Mouse (Mus musculus) left cerebral cortex, adult 8-10 months (tissue): ENCODE measurements at regions not wholly inside any gene's neighbourhood (a gene's known extent, or its start where the extent isn't known, plus 50 kb on each side); places are given as distances from the start of the nearest gene placed in this dataset.

Source experiments
- DNase-seq, 2 experiments: peaks; one replicate each; pipeline ENCODE4 v3.0.0; 2022; ENCODE audit warnings: low spot score in 2 of 2

GRCm38 (mm10) chr5:133598105-133598504 is 501.4 kb upstream of the Castor2 start:
- no peak for DNase-seq

DNA sequence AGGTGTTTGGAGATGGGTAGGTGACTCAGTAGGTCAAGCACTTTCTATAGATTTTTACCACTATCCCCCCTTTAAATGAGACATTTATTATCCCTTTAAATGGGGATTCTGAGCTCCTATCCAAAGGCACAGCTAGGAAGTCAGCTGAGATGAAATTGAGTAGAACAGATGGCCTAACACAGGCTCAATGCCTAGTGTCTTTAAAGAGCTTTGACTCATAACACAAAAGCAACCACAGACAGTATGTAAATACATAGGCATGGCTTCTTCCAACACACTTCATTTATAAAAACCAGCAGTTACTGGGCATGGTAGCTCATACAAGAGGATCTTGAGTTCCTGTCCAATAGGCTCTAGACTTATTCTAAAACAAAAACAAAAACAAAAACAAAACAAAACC is 513.0 kb upstream of the Castor2 start:
- DNase-seq = no peak

DNA sequence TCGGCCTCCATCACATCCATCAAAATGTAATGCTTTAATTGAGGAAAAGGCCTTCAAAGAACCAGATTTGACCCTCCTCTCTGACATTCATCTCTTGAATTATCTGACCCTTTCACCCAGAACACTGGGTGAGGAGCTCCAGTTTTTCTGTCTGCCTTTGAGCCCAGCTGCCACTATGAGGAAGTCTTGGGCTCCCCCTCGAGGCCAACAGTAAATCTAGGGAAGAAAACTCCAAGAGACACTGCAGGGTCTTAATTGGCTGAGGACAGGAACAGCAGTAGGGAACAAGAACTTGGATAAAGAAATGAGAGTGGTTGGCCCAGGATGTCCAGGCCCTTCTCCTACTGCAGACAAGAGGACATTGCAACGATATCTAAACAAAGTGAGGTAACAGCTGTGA is 514.3 kb upstream of the Castor2 start:
- peak; percentile 22 to 34 for DNase-seq

- no peak for DNase-seq
These were observed 522.9 kb upstream of the Castor2 start for GRCm38 (mm10) chr5:133576595-133576994.

- no peak for DNase-seq
These were observed 530.4 kb upstream of the Castor2 start for GRCm38 (mm10) chr5:133569096-133569495.

- no peak for DNase-seq
These were observed 533.0 kb upstream of the Castor2 start for GRCm38 (mm10) chr5:133566506-133566905.

- no peak for DNase-seq
These were observed 548.9 kb upstream of the Castor2 start for GRCm38 (mm10) chr5:133550657-133551056.

GRCm38 (mm10) chr5:133542217-133542616 is 557.3 kb upstream of the Castor2 start:
- no peak for DNase-seq

- DNase-seq = peak in 1 of 2 experiments; percentile 15
These were observed 566.8 kb upstream of the Castor2 start for GRCm38 (mm10) chr5:133532678-133533077.

- DNase-seq = no peak
These were observed 593.9 kb upstream of the Castor2 start for GRCm38 (mm10) chr5:133505661-133506060.

DNA sequence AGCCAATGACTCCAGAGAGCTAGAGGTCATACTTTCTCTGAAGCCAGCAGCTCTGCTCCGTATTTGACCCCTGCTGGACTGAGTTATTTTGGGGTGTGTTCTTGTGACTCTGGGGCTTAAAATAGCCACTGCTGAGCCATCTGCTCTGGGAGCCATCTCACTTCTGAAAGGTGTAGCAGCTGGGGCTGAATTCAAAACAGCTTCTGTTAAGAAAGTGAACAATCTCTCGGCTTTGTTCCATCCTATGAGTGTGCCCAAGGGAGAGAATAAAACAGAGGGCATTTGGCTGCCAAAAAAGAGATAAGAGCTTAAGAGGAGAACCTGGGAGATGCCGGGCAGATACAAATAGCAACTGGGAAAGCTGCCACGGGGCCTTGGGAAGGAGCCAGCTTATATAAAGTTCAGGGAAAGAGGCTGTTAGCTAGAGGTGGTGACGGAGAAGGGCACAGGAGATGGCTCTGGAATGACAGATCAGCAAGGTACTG is 611.7 kb upstream of the Castor2 start:
- peak; percentile 61 to 84 for DNase-seq

DNA sequence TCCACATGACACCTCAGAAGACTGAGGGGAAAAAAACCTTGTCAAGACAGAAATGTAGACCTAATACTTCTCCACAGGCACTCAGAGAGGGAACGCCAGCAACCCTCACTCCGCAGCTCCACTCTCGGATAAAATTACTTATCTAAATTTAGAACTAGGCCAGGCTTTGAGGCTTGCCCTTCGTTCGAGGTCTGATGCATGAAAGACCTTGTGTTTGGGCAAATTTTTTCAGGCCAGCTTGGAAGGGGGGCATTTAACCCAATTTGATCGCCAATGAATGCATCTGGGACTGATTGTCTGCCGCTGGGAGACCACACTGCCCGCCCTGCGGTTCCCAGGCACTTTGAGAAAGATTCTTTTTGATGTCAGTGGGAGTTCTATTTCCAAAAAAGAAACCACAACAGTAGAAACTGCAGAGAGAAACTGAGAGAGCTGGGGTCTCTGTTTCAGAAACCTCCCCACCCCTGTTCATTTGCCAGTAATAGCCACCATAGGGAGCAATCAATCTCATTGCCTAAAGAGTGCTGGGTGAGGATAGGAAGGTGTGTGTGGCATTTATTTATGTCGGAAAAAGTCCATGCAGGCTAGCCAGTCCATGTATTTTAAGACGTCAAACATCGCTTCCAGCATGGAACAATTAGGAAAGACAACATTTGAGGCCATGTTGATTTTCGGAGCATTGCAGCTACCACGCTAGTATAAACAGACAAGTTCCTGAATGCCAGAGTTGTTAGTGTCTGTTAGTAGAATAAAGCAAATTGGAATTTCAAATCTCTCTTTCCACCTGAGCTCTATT is 617.0 kb upstream of the Castor2 start:
- DNase-seq = peak in 1 of 2 experiments; percentile 61

GRCm38 (mm10) chr5:133479205-133479604 is 620.3 kb upstream of the Castor2 start:
- no peak for DNase-seq

DNA sequence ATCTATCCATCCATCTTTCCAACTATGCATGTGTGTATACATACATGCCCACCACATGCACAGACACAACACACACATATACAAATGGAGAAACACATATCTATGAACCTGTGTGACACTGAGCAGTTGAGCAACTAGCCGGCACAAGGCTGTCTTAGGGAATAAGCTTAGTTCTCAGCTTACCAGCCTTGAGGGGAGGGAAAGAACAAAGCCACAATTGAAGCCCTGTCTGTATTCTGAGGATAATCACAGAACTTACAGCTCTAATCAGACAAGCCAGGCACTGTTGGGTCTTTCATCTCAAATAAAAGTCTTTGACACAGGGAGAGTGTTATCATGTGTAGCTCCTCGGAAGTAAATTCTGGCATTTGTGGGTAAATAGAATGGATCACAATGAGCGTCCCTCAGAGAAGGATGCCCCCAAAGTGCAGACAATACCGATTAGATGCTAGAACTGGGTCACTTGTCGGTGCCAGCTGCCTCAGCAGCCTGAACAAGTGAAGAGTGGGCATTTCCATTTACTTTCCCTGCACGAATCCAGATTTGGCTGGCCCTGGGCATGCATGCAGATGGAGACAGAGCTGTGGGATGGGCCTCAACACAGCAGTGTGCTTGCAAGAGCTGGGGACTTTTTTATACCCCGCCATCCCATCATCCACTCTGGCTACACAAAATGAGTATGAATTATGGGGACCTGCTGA is 646.0 kb upstream of the Castor2 start:
- DNase-seq = peak; percentile 12 to 60

DNA sequence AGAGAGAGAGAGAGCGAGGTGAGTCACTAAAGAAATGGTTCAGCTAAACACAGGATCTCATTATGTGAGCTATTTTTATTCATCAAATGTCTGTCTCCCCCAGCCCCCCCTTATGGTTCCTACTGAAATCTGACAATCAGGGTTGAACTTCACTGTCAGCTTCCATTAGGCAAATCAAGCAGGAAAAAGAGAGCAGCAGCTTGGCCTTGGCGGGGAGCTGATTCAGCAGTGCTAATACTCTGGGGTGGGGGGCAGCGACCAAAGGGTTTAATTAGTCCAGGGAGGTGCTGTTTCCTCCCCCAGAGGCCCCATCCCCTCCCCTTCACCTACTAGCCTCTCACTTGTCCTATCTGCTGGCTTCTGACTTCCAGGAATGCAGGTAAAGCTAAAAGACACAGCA is 649.6 kb upstream of the Castor2 start:
- no peak for DNase-seq

- no peak for DNase-seq
These were observed 698.7 kb upstream of the Castor2 start for GRCm38 (mm10) chr5:133400826-133401225.

DNA sequence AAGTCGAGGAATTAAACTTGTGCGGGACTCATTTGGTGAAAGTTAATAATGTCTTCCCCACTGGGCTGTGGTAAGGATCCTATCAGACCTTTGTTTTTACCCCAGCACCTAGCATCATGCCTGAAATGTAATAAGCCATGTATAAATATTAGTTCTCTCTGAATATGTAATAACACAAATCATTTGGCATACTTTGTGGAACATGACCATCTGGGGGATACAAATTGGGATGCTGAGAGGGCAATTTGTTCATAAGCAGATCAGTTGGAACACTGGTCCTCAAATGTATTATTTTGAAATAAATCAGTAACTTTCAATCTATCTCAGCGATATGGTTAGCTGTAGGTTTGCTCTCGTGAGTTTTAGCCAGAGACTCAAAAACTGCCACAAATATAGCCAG is 709.6 kb upstream of the Castor2 start:
- DNase-seq = no peak

GRCm38 (mm10) chr5:133389023-133389840 is 710.3 kb upstream of the Castor2 start:
- DNase-seq = no peak

- no peak for DNase-seq
These were observed 713.8 kb upstream of the Castor2 start for GRCm38 (mm10) chr5:133385374-133386349.

DNA sequence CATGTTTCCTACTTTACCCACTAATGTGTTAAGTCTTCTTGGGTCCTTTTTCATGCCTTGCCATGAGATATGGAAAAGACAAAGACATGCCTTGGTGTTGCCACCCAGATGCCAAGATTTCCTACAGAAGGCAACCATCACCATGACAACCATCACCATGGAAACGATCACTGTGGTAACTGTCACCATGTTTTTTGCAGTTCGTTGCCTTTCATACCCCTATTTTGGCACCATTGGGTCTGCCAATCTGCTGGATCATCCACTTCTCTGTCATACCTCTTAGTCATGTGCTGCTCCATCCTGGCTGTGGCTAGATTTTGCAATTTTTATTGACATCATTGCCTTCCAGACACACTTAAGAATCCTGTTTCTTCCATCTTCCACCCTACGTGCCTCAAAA is 733.7 kb upstream of the Castor2 start:
- peak; percentile 23 to 74 for DNase-seq

DNA sequence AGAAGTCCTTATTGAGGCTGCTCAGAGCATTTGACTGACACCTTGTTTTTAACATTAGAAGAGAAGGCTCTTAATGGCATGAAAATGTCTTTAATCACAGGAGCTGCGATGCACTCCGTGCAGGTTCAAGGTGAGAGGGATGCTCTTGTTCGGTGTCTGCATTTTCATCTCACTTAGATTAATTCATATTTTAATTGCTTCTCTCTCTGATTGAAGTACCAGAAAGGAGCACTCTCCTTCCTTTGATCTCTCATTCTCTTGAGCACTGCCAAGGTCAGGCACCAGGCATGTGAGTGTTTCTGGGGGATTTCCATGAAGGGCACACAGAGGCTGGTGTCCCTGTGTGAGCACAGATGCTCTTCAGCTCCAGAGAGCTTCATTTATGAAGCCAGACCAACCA is 752.0 kb upstream of the Castor2 start:
- no peak for DNase-seq
